Mouse (Mus musculus) midbrain, embryonic 11.5 days (tissue): Measurements from ENCODE around the gene Hsd17b2. TPM values are rescaled to one million over a fixed set of nuclear protein-coding genes. Genes with fewer than 3 reads are reported as not detected.

Experiments used
- ATAC-seq: fragments of 200-750 bp; cut with Nextera tagmentation; 2 replicates; pipeline ENCODE4 v1.8.0; 2017; ENCODE audit warnings: moderate TSS enrichment, moderate library complexity; ENCODE audit not compliant: low FRiP score
- DNase-seq: peaks from one replicate; pipeline ENCODE4 v3.0.0; 2015; ENCODE audit warnings: low spot score; ENCODE audit errors: missing footprints
- H3K27ac ChIP-seq: fragments of 300-500 bp; sonication (generic); 2 replicates; pipeline ENCODE4 v1.5.1; 2014; ENCODE audit warnings: low read depth, low read length
- H3K27me3 ChIP-seq: fragments of 300-500 bp; sonication (generic); 2 replicates; pipeline ENCODE4 v1.6.1; 2014; ENCODE audit warnings: mild to moderate bottlenecking, low read length, moderate library complexity, mixed read lengths; ENCODE audit not compliant: control insufficient read depth, insufficient read depth
- H3K36me3 ChIP-seq: fragments of 300-500 bp; sonication (generic); 2 replicates; pipeline ENCODE4 v1.6.1; 2014; ENCODE audit warnings: mild to moderate bottlenecking, low read length, moderate library complexity, mixed read lengths; ENCODE audit not compliant: control insufficient read depth, insufficient read depth
- H3K4me1 ChIP-seq: fragments of 300-500 bp; sonication (generic); 2 replicates; pipeline ENCODE4 v1.6.1; 2014; ENCODE audit warnings: low read length; ENCODE audit not compliant: control insufficient read depth, insufficient read depth
- H3K4me2 ChIP-seq: fragments of 300-500 bp; sonication (generic); 2 replicates; pipeline ENCODE4 v1.6.1; 2014; ENCODE audit warnings: mild to moderate bottlenecking, moderate library complexity
- H3K4me3 ChIP-seq: fragments of 300-500 bp; sonication (generic); 2 replicates; pipeline ENCODE4 v1.5.1; 2014; ENCODE audit warnings: low read depth, low read length
- H3K9ac ChIP-seq: fragments of 300-500 bp; sonication (generic); 2 replicates; pipeline ENCODE4 v1.6.1; 2014; ENCODE audit warnings: low read length
- H3K9me3 ChIP-seq: fragments of 300-500 bp; sonication (generic); 2 replicates; pipeline ENCODE4 v1.6.1; 2016; ENCODE audit warnings: low read length; ENCODE audit not compliant: control insufficient read depth
- WGBS: fragments of 180-500 bp; shearing (Covaris S2); extraction: QIAGEN DNeasy Blood & Tissue Kit; methylation state at CpG from one replicate; pipeline ENCODE4 v1.1.7; 2014; 5-methylcytosine and 5-hydroxymethylcytosine counted together
- polyA plus RNA-seq: library from polyadenylated mRNA; unstranded; fragments of >200 nt; fragmentation: Nextera tagmentation; extraction: Ambion mirVana; gene quantifications from 2 replicates; pipeline ENCODE4 v1.2.1, GENCODE M21; 2014

Gene Hsd17b2
- polyA plus RNA-seq, 1 experiment from 2014 or later, result not detected

DNA sequence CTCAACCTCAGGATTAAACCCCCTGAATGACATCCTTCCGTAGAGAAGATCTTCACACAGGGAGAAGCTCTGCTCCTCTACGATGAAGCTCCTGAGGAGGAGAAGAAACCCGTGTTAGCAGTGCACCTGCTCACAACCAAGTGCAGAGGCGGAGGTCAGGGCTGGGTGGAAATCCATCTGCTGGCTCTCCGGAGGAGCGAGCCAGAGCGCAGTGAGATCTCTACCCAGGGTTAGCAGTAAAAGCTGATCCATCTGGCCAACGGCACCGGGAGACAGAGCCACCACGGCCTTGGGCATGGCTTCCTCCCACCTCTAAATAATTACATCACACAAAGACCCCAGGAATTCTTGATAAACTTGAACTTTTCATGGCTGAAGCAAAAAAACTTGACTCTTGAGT is 92.9 kb downstream of the Hsd17b2 start:
- DNase-seq (peak; percentile 4), ATAC-seq (no peak)
- no peak overlapping the region for H3K4me2 ChIP-seq
- H3K36me3 ChIP-seq, result peaks cover 13% of the 10 kb centered on the region
- no peak overlapping the region for H3K4me3 ChIP-seq
- no peaks in the 10 kb centered on the region for H3K4me1 ChIP-seq
- no peak overlapping the region for H3K9ac ChIP-seq
- 97% methylated on average over 10 of the region's 10 CpGs for WGBS
- H3K27ac ChIP-seq, result no peak overlapping the region
- no peaks in the 10 kb centered on the region for H3K27me3 ChIP-seq
- no peaks in the 10 kb centered on the region for H3K9me3 ChIP-seq

DNA sequence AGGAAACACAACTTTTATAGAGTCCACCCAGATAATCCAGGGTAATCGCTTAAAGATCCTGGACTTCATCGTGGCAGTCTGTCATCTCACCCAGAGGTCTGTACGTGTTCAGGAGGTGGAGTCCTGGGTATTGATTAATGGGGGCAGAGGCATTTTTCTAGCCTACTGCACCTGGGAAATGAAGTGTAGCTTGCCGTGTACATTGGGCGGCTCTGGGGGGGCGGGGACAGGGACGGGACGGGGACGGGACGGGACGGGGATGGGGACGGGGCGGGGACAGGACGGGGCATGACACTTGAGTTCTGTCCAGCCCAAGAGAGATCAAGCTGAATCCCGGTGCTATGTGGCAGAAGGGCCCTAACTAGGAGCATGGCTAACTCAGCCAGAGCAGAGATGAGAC is 94.8 kb downstream of the Hsd17b2 start:
- H3K4me2 ChIP-seq, result no peak overlapping the region
- no peak for ATAC-seq

DNA sequence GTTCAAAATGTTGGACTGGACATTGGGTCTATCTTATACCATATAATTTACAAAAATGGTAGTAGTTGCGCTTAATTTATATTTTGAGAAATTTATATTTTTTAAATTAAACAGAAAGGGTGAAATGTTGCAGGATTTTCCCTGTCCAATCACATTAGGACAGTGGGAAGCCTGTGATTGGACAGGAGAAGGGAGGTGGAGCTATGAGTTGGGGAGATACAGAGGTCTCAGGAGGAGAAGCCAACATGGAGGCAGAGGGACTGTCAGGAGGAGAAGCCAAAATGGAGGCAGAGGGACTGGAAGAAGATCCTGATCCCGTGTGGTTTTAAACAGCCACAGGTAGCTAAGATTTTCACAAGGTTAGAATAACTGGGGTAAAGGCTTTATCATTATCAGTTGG is 96.4 kb downstream of the Hsd17b2 start:
- H3K27me3 ChIP-seq, result no peaks in the 10 kb centered on the region
- H3K9me3 ChIP-seq, result no peaks in the 10 kb centered on the region
- no peak overlapping the region for H3K27ac ChIP-seq
- H3K36me3 ChIP-seq, result peaks cover 6% of the 10 kb centered on the region; the same call in 1 of the 2 replicates
- DNase-seq (peak; percentile 72), ATAC-seq (no peak)
- no peak overlapping the region for H3K9ac ChIP-seq
- WGBS, result 87% methylated on average over 2 of the region's 2 CpGs
- H3K4me2 ChIP-seq, result no peak overlapping the region
- H3K4me1 ChIP-seq, result peaks cover 11% of the 10 kb centered on the region; the same call in 1 of the 2 replicates
- H3K4me3 ChIP-seq, result no peak overlapping the region

More for the DNA sequence above, 94.8 kb downstream of the Hsd17b2 start:
- no peaks in the 10 kb centered on the region for H3K9me3 ChIP-seq
- peaks cover 9% of the 10 kb centered on the region; the same call in 1 of the 2 replicates for H3K4me1 ChIP-seq
- DNase-seq, result no peak
- H3K4me3 ChIP-seq, result no peak overlapping the region
- H3K36me3 ChIP-seq, result peaks cover 9% of the 10 kb centered on the region
- H3K9ac ChIP-seq, result no peak overlapping the region
- H3K27ac ChIP-seq, result no peak overlapping the region
- 95% methylated on average over 15 of the region's 15 CpGs for WGBS
- H3K27me3 ChIP-seq, result no peaks in the 10 kb centered on the region

DNA sequence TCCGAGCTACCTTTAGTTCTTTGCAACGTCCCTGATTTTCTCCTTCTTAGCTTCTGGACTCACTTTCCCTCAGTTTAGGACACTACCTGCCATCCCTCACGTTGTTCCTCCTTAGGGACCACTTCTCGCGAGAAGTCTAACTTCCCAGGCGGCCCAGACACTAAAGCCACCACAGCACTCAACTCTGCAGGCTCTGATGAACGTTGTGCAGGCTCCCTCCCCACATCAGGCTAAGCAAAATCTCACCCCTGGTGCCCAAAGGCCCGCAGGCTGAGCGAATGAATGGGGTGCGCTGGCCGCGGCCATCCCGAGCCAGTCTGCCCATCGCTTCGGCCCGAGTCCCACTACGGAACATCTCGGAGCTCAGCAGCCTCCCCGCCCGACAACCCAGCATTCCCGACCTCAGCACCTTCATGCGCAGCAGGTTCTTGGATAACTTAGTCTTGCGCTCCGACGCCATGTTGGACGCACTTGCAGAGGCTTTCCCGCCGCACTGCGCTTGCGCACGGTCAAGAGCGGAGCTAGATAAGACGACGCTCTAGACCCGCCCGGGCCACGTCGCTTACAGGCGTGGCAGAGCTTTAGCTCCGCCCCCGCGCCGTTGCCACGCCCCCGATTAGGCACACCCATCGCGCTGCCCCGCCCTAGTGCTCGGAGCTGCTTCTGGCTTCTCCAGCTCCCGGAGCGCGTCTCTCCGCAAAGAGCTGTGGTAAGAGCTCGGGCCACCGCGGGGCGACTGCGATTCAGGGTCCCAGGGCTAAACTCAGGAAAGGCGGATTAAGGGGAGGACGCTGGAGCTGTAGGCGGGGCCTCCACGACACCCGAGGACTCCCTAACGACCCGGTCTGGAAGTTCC is 100.0 kb downstream of the Hsd17b2 start, which contains the start of gene Mphosph6:
Gene Mphosph6 (minus strand): TSS at position 501 of the 856 bp plus-strand sequence.
- Histone ChIP-seq H3K4me3 (peak within 1 kb of the TSS; percentile 70), H3K4me1 (peaks cover 11% of the 10 kb centered on the region; the same call in 1 of the 2 replicates), H3K27ac (peak within 1 kb of the TSS; percentile 64), H3K9ac (peak within 1 kb of the TSS; percentile 92), H3K9me3 (no peaks in the 10 kb centered on the region), H3K27me3 (no peaks in the 10 kb centered on the region), H3K36me3 (peaks cover 3% of the 10 kb centered on the region; the same call in 1 of the 2 replicates), H3K4me2 (peak within 1 kb of the TSS; percentile 65)
- under 1% methylated on average over 65 of the region's 65 CpGs for WGBS
- ATAC-seq (peak; percentile 98), DNase-seq (peak; percentile 100)

DNA sequence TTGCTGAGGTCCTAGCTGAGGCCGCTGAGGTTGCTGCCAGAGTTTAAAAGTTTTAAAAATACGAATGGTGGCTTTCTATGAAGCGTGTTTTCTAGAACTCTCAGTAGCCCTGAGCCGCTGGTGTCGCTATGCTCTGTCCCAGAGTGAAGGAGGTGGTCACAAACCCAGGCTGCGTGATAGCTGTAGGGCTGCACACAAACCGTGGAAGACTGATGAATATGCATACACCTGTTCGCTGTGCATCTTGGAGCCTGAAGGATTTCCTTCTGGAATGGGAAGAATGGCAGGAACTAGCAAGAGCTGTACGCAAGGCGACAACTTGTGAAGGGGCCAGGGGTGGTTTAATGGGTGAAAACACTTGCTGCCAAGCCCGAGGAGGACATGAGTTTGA is 100.6 kb downstream of the Hsd17b2 start:
- H3K9me3 ChIP-seq, result no peaks in the 10 kb centered on the region
- H3K27me3 ChIP-seq, result no peaks in the 10 kb centered on the region
- no peak for DNase-seq
- peak overlapping the region; percentile 92 for H3K9ac ChIP-seq
- H3K4me2 ChIP-seq, result peak overlapping the region; percentile 65
- H3K4me3 ChIP-seq, result peak overlapping the region; percentile 70
- ATAC-seq, result peak; percentile 67; the same call in 1 of the 2 replicates
- H3K27ac ChIP-seq, result peak overlapping the region; percentile 35; the same call in 1 of the 2 replicates
- peaks cover 11% of the 10 kb centered on the region; the same call in 1 of the 2 replicates for H3K4me1 ChIP-seq
- peaks cover 3% of the 10 kb centered on the region; the same call in 1 of the 2 replicates for H3K36me3 ChIP-seq
- 3% methylated on average over 11 of the region's 11 CpGs for WGBS

DNA sequence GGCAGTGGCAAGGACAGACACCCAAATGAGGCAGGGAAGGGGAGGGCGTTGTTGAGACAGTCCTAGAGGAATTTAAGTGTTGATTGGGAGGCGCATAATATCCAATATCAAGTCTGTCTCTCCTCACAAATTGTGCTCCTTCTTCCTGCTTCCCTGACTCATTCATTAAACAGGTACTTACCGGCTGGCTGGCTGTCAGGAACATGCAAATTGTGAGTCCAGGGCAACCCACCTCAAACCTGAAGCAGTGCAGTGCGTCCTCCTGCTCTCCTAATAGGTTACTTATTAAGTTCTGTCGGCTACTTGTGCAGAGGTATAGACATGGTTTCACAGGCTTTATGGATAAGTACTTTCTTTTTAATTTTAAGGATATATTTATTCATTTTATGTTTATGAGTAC is 103.7 kb downstream of the Hsd17b2 start:
- H3K9me3 ChIP-seq, result no peaks in the 10 kb centered on the region
- peak; percentile 10 for DNase-seq
- H3K9ac ChIP-seq, result no peak overlapping the region
- peaks cover 8% of the 10 kb centered on the region; the same call in 1 of the 2 replicates for H3K4me1 ChIP-seq
- H3K4me2 ChIP-seq, result no peak overlapping the region
- WGBS, result 86% methylated on average over 5 of the region's 5 CpGs
- no peak for ATAC-seq
- no peak overlapping the region for H3K27ac ChIP-seq
- H3K27me3 ChIP-seq, result no peaks in the 10 kb centered on the region
- H3K36me3 ChIP-seq, result no peaks in the 10 kb centered on the region
- H3K4me3 ChIP-seq, result no peak overlapping the region

Other genes with a start within 250 kb of the Hsd17b2 start
- 2.2 and 2.3 TPM in 2 replicates for gene Plcg2, start 203.6 kb upstream of the Hsd17b2 start, polyA plus RNA-seq
- gene Sdr42e1, start 28.2 kb upstream of the Hsd17b2 start, polyA plus RNA-seq, result 0.11 and 0.52 TPM in 2 replicates
- gene Mphosph6, start 100.0 kb downstream of the Hsd17b2 start, polyA plus RNA-seq, result 59.0 and 61.4 TPM in 2 replicates